Mouse (Mus musculus) v-Abl transformed pro-B cells (cell line): Measurements from ENCODE around the gene Kir3dl2.
"Not testable (repeated sequence)": the region's sequence is repeated elsewhere in the genome, so short reads cannot be mapped to it uniquely, and the experiment has no call there.

Experiments used
- in situ Hi-C, 2 experiments: fragments of 400-800 bp; cut with MboI; formaldehyde crosslinking; loops; one replicate each; pipeline ENCODE4 v1.15.1; 2025; ENCODE audit not compliant: unreplicated experiment in 2 of 2

The Kir3dl2 gene

DNA sequence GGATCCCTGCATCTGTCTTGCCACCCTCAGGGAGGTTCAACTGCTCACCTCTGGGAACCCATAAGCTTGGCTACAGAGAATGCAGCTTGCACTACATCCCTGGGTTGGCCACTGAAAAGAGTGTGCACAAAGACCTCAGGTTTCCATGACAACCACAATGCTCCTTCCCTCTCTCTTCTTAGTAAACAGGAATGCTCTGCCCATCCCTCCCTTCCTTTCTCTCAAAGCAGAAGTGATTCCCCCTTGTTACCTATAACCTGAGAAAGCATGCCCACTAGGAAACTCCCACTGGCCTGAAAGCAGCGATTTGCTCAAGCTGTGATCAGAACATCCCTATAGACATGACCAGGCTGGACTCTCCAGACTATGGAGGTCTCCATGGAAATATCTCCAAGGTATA is at the start of gene Kir3dl2:
Kir3dl2 (minus strand) TSS at position 101 of the 400 bp plus-strand sequence.
- in situ Hi-C loops: not testable (repeated sequence)

DNA sequence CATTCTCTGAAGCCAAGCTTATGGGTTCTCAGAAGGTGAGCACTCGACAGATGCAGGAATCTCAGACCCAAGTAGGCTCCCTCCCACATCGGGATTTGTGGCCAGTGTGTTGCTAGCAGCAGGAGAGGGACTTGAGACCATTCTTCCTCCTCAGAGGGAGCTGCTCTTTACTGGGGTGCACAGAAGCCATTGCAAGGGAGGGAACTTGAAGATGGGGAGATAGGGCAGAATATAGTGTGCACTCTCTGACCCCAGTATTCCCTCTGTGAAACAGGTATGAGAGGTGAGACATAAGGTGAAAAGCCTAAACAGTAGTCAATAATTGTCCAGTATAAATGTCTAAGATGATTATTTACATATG is 47.0 kb upstream of the Kir3dl2 start:
- in situ Hi-C loops: loop anchor here in 1 of 2 experiments (25.0 kb wide), 1 partner anchor 546 kb away; no protein-coding TSS in a partner anchor

DNA sequence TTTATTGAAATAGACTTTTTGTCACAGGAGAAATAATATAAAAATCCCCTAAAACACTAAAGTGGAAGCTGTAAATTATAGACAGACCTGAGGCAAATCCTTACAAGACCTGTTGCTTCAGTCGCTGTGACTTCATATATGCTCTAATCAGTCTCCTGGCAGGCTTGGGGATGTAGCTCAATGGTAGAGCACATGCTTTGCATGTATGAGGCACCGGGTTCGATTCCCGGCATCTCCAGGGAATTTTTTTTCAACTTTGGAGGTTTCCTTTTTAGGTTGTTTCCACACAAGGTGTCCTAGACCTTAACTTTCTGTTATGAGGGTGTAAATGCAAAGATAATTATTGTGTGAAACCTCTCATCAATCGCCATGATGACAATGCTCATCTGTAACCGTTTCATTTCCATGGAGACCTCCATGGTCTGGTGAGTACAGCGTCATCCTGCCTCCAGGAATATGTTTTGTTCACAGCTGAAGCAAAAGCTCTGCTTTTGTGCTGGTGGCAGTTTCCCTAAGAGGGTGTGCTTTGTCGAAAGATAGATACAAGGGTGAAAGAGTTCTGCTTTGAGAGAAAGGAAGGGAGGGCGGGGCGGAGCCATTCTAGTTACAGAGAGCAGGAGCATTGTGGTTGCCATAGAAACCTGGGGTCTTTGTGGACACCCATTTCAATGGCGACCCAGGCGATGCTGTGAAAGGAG is 46.5 kb upstream of the Kir3dl2 start, which contains the start of gene Tceal3:
Tceal3 (plus strand) TSS at position 644 of the 698 bp plus-strand sequence.
- in situ Hi-C loops: loop anchor here in 1 of 2 experiments (25.0 kb wide), 1 partner anchor 547 kb away; no protein-coding TSS in a partner anchor

- in situ Hi-C loops: loop anchor here in 1 of 2 experiments (25.0 kb wide), 1 partner anchor 553 kb away; no protein-coding TSS in a partner anchor
Measured at GRCm38 (mm10) chrX:136584617-136585016, 40.8 kb upstream of the Kir3dl2 start.

GRCm38 (mm10) chrX:136569094-136569493 is 25.2 kb upstream of the Kir3dl2 start:
- in situ Hi-C loops: not testable (repeated sequence)

GRCm38 (mm10) chrX:136517699-136518098 is 26.2 kb downstream of the Kir3dl2 start, which contains the start of gene Kir3dl1:
TSS of gene Kir3dl1 (plus strand) at chrX:136517999.
- in situ Hi-C loops: not testable (repeated sequence)
